Mouse (Mus musculus) stomach, embryonic 15.5 days (tissue): ENCODE data around the gene Ebf1. TPM values are rescaled to one million over a fixed set of nuclear protein-coding genes. Genes with fewer than 3 reads are reported as not detected.

Experiments used
- ATAC-seq: fragments of 200-750 bp; cut with Nextera tagmentation; 2 replicates; pipeline ENCODE4 v1.8.0; 2017; ENCODE audit warnings: low read depth, moderate number of reproducible peaks, moderate TSS enrichment; ENCODE audit not compliant: insufficient read depth, low FRiP score
- H3K27ac ChIP-seq: fragments of 300-500 bp; sonication (generic); 2 replicates; pipeline ENCODE4 v1.5.1; 2015; ENCODE audit warnings: mild to moderate bottlenecking, inconsistent platforms
- H3K27me3 ChIP-seq: fragments of 300-500 bp; sonication (generic); replicated peaks from 2 replicates; pipeline ENCODE4 v1.6.1; 2015; ENCODE audit warnings: inconsistent platforms
- H3K36me3 ChIP-seq: fragments of 300-500 bp; sonication (generic); 2 replicates; pipeline ENCODE4 v1.6.1; 2015; ENCODE audit warnings: inconsistent platforms
- H3K4me1 ChIP-seq: fragments of 300-500 bp; sonication (generic); 2 replicates; pipeline ENCODE4 v1.6.1; 2015; ENCODE audit warnings: inconsistent platforms
- H3K4me2 ChIP-seq: fragments of 300-500 bp; sonication (generic); 2 replicates; pipeline ENCODE4 v1.6.1; 2015; ENCODE audit warnings: mild to moderate bottlenecking, inconsistent platforms
- H3K4me3 ChIP-seq: fragments of 300-500 bp; sonication (generic); replicated peaks from 2 replicates; pipeline ENCODE4 v1.5.1; 2015; ENCODE audit warnings: inconsistent platforms
- H3K9ac ChIP-seq: fragments of 300-500 bp; sonication (generic); 2 replicates; pipeline ENCODE4 v1.6.1; 2015; ENCODE audit warnings: inconsistent platforms
- H3K9me3 ChIP-seq: fragments of 300-500 bp; sonication (generic); 2 replicates; pipeline ENCODE4 v1.6.1; 2016; ENCODE audit warnings: inconsistent platforms
- WGBS: fragments of 180-500 bp; shearing (Covaris S2); methylation state at CpG from one replicate; pipeline ENCODE4 v1.1.7; 2015; 5-methylcytosine and 5-hydroxymethylcytosine counted together
- polyA plus RNA-seq: library from polyadenylated mRNA; unstranded; fragments of >200 nt; fragmentation: Nextera tagmentation; extraction: Ambion mirVana; gene quantifications from 2 replicates; pipeline ENCODE4 v1.2.1, GENCODE M21; 2015

Ebf1 gene
- polyA plus RNA-seq, 1 experiment from 2014 or later, result 12.2 TPM

GRCm38 (mm10) chr11:44709869-44710460 is 92.8 kb downstream of the Ebf1 start:
- no peak for ATAC-seq
- Histone ChIP-seq H3K27me3 (no peaks in the 10 kb centered on the region), H3K9ac (no peak overlapping the region), H3K9me3 (no peaks in the 10 kb centered on the region), H3K27ac (no peak overlapping the region), H3K4me1 (peaks cover 2% of the 10 kb centered on the region; the same call in 1 of the 2 replicates), H3K4me2 (no peak overlapping the region), H3K4me3 (no peak overlapping the region), H3K36me3 (no peaks in the 10 kb centered on the region)
- 74% methylated on average over 6 of the region's 6 CpGs for WGBS

GRCm38 (mm10) chr11:44710861-44711260 is 93.7 kb downstream of the Ebf1 start:
- no peak overlapping the region for H3K4me2 ChIP-seq
- no peak overlapping the region for H3K4me3 ChIP-seq
- H3K9ac ChIP-seq, result no peak overlapping the region
- no peak for ATAC-seq
- H3K4me1 ChIP-seq, result peaks cover 2% of the 10 kb centered on the region; the same call in 1 of the 2 replicates
- no peaks in the 10 kb centered on the region for H3K9me3 ChIP-seq
- no peak overlapping the region for H3K27ac ChIP-seq
- no peaks in the 10 kb centered on the region for H3K27me3 ChIP-seq
- H3K36me3 ChIP-seq, result no peaks in the 10 kb centered on the region

- no peak for ATAC-seq
- WGBS, result 78% methylated on average over 5 of the region's 5 CpGs
- no peaks in the 10 kb centered on the region for H3K36me3 ChIP-seq
- no peak overlapping the region for H3K9ac ChIP-seq
- no peaks in the 10 kb centered on the region for H3K9me3 ChIP-seq
- H3K4me2 ChIP-seq, result no peak overlapping the region
- H3K27ac ChIP-seq, result no peak overlapping the region
- 0 out of 2 replicates have a peak, but pooled peaks cover 2% of the 10 kb centered on the region for H3K4me1 ChIP-seq
- no peaks in the 10 kb centered on the region for H3K27me3 ChIP-seq
- H3K4me3 ChIP-seq, result no peak overlapping the region
Measured at GRCm38 (mm10) chr11:44714188-44714587, 97.1 kb downstream of the Ebf1 start.

GRCm38 (mm10) chr11:44715776-44716175 is 98.7 kb downstream of the Ebf1 start:
- Histone ChIP-seq H3K4me1 (0 out of 2 replicates have a peak, but pooled peaks cover 2% of the 10 kb centered on the region), H3K4me3 (no peak overlapping the region), H3K9me3 (no peaks in the 10 kb centered on the region), H3K36me3 (no peaks in the 10 kb centered on the region), H3K27me3 (no peaks in the 10 kb centered on the region), H3K4me2 (no peak overlapping the region), H3K27ac (no peak overlapping the region), H3K9ac (no peak overlapping the region)
- ATAC-seq, result no peak
- WGBS, result 72% methylated on average over 4 of the region's 4 CpGs

- H3K27me3 ChIP-seq, result no peaks in the 10 kb centered on the region
- ATAC-seq, result no peak
- no peaks in the 10 kb centered on the region for H3K9me3 ChIP-seq
- no peaks in the 10 kb centered on the region for H3K36me3 ChIP-seq
- no peak overlapping the region for H3K9ac ChIP-seq
- H3K4me3 ChIP-seq, result no peak overlapping the region
- 44% methylated on average over 6 of the region's 6 CpGs for WGBS
- H3K4me2 ChIP-seq, result no peak overlapping the region
- no peak overlapping the region for H3K27ac ChIP-seq
- no peaks in the 10 kb centered on the region for H3K4me1 ChIP-seq
Measured at GRCm38 (mm10) chr11:44716928-44717327, 99.8 kb downstream of the Ebf1 start.

- WGBS, result 56% methylated on average over 7 of the region's 7 CpGs
- H3K27me3 ChIP-seq, result no peaks in the 10 kb centered on the region
- H3K27ac ChIP-seq, result no peak overlapping the region
- no peaks in the 10 kb centered on the region for H3K36me3 ChIP-seq
- no peak overlapping the region for H3K4me3 ChIP-seq
- H3K9ac ChIP-seq, result no peak overlapping the region
- ATAC-seq, result no peak
- no peaks in the 10 kb centered on the region for H3K4me1 ChIP-seq
- H3K4me2 ChIP-seq, result no peak overlapping the region
- no peaks in the 10 kb centered on the region for H3K9me3 ChIP-seq
Measured at GRCm38 (mm10) chr11:44717636-44718035, 100.5 kb downstream of the Ebf1 start.

- no peak overlapping the region for H3K4me2 ChIP-seq
- ATAC-seq, result no peak
- 87% methylated on average over 4 of the region's 4 CpGs for WGBS
Measured at GRCm38 (mm10) chr11:44721976-44722375, 104.9 kb downstream of the Ebf1 start.

GRCm38 (mm10) chr11:44723950-44724502 is 106.9 kb downstream of the Ebf1 start:
- Histone ChIP-seq H3K4me3 (no peak overlapping the region), H3K9ac (no peak overlapping the region), H3K9me3 (no peaks in the 10 kb centered on the region), H3K4me1 (no peaks in the 10 kb centered on the region), H3K36me3 (no peaks in the 10 kb centered on the region), H3K27ac (no peak overlapping the region), H3K27me3 (no peaks in the 10 kb centered on the region), H3K4me2 (no peak overlapping the region)
- ATAC-seq, result no peak
- WGBS, result 79% methylated on average over 6 of the region's 6 CpGs

More at GRCm38 (mm10) chr11:44721976-44722375, 104.9 kb downstream of the Ebf1 start:
- Histone ChIP-seq H3K4me1 (no peaks in the 10 kb centered on the region), H3K9me3 (no peaks in the 10 kb centered on the region), H3K9ac (no peak overlapping the region), H3K4me3 (no peak overlapping the region), H3K27ac (no peak overlapping the region), H3K27me3 (no peaks in the 10 kb centered on the region), H3K36me3 (no peaks in the 10 kb centered on the region)

- Histone ChIP-seq H3K27ac (no peak overlapping the region), H3K4me3 (no peak overlapping the region), H3K4me2 (no peak overlapping the region), H3K9ac (no peak overlapping the region), H3K27me3 (no peaks in the 10 kb centered on the region), H3K36me3 (no peaks in the 10 kb centered on the region), H3K4me1 (no peaks in the 10 kb centered on the region), H3K9me3 (no peaks in the 10 kb centered on the region)
- 80% methylated on average over 5 of the region's 5 CpGs for WGBS
- no peak for ATAC-seq
Measured at GRCm38 (mm10) chr11:44725732-44726131, 108.6 kb downstream of the Ebf1 start.

GRCm38 (mm10) chr11:44727376-44727775 is 110.3 kb downstream of the Ebf1 start:
- Histone ChIP-seq H3K4me3 (no peak overlapping the region), H3K4me1 (no peaks in the 10 kb centered on the region), H3K27me3 (no peaks in the 10 kb centered on the region), H3K27ac (no peak overlapping the region), H3K9ac (no peak overlapping the region), H3K36me3 (no peaks in the 10 kb centered on the region), H3K4me2 (no peak overlapping the region), H3K9me3 (no peaks in the 10 kb centered on the region)
- no peak for ATAC-seq
- WGBS, result 72% methylated on average over 3 of the region's 3 CpGs

GRCm38 (mm10) chr11:44727821-44728220 is 110.7 kb downstream of the Ebf1 start:
- ATAC-seq, result no peak
- Histone ChIP-seq H3K9ac (no peak overlapping the region), H3K9me3 (no peaks in the 10 kb centered on the region), H3K36me3 (no peaks in the 10 kb centered on the region), H3K4me3 (no peak overlapping the region), H3K27ac (no peak overlapping the region), H3K4me1 (no peaks in the 10 kb centered on the region), H3K4me2 (no peak overlapping the region), H3K27me3 (no peaks in the 10 kb centered on the region)
- 66% methylated on average over 2 of the region's 2 CpGs for WGBS

GRCm38 (mm10) chr11:44728271-44728670 is 111.2 kb downstream of the Ebf1 start:
- Histone ChIP-seq H3K9ac (no peak overlapping the region), H3K27ac (no peak overlapping the region), H3K4me3 (no peak overlapping the region), H3K4me1 (no peaks in the 10 kb centered on the region), H3K4me2 (no peak overlapping the region), H3K36me3 (no peaks in the 10 kb centered on the region), H3K27me3 (no peaks in the 10 kb centered on the region), H3K9me3 (no peaks in the 10 kb centered on the region)
- WGBS, result 82% methylated on average over 2 of the region's 2 CpGs
- ATAC-seq, result no peak

GRCm38 (mm10) chr11:44729931-44730330 is 112.8 kb downstream of the Ebf1 start:
- H3K27me3 ChIP-seq, result no peaks in the 10 kb centered on the region
- 56% methylated on average over 4 of the region's 4 CpGs for WGBS
- no peak overlapping the region for H3K4me3 ChIP-seq
- H3K9ac ChIP-seq, result no peak overlapping the region
- H3K4me2 ChIP-seq, result no peak overlapping the region
- no peak overlapping the region for H3K27ac ChIP-seq
- H3K36me3 ChIP-seq, result no peaks in the 10 kb centered on the region
- no peaks in the 10 kb centered on the region for H3K9me3 ChIP-seq
- H3K4me1 ChIP-seq, result no peaks in the 10 kb centered on the region
- ATAC-seq, result no peak
